ENCODE assay signal across 15 mouse cellular contexts in genomic region chr5:129268456-129268855, GRCm38 (mm10).
DNase-seq lines count a peak whose midpoint lies in the region; ATAC-seq and TF ChIP-seq lines count a peak whose summit lies in the region.
"Had no signal": no experiment of that assay in that cellular context is flagged by ENCODE, and none has a peak within 500 bp of the region (broad histone marks: within the 10 kb centered on the region; RNA-seq: fewer than 3 reads in every experiment).

No protein-coding gene starts in this region.

- ATAC-seq in kidney, embryonic 14.5 days (ENCODE audit: low FRiP score, low TSS enrichment), result no peak
- ATAC-seq in forebrain, postnatal 0 days, result peak; percentile 63
- ATAC-seq: intestine, embryonic 15.5 days had no signal

- TF ChIP-seq CTCF in forebrain, postnatal 0 days (IDR thresholded peaks at IDR 0.05; ENCODE audit: low read depth), result no peak

- peak; percentile 23 for DNase-seq in kidney, adult 11 months
- peak; percentile 56 for DNase-seq in brain, adult 2 months (ENCODE audit: low read depth, low spot score)
- peak; percentile 59 for DNase-seq in forebrain, postnatal 0 days
- DNase-seq in layer of hippocampus, postnatal 14 days (ENCODE audit: low spot score in 2 of 2), result peak; percentile 11 to 29
- DNase-seq in cerebellum, postnatal 36 days, result no peak
- DNase-seq in ovary, postnatal 14 days (ENCODE audit: low spot score), result no peak
- DNase-seq: cerebellum, postnatal 10 days; gastrocnemius, postnatal 25 days; left cerebral cortex, postnatal 4 days; thymus, postnatal 14 days had no signal

- H3K4me3 ChIP-seq in kidney, embryonic 14.5 days (ENCODE audit: low read length), result no peak overlapping the region
- H3K4me3 ChIP-seq in forebrain, postnatal 0 days (ENCODE audit: low read depth, low read length), result no peak overlapping the region
- H3K4me3 ChIP-seq: heart, embryonic 15.5 days; intestine, embryonic 15.5 days; lung, embryonic 15.5 days; midbrain, embryonic 12.5 days had no signal

- H3K36me3 ChIP-seq in kidney, embryonic 14.5 days (ENCODE audit: control insufficient read depth, insufficient read depth, low read length), result no peaks in the 10 kb centered on the region
- H3K36me3 ChIP-seq in forebrain, postnatal 0 days (ENCODE audit: insufficient read depth), result no peaks in the 10 kb centered on the region
- H3K36me3 ChIP-seq: heart, embryonic 15.5 days; intestine, embryonic 15.5 days; lung, embryonic 15.5 days; midbrain, embryonic 12.5 days had no signal

- no peaks in the 10 kb centered on the region for H3K27me3 ChIP-seq in kidney, embryonic 14.5 days (ENCODE audit: control insufficient read depth, insufficient read depth, low read length)
- H3K27me3 ChIP-seq in forebrain, postnatal 0 days (ENCODE audit: insufficient read depth, low read length), result no peaks in the 10 kb centered on the region
- H3K27me3 ChIP-seq: midbrain, embryonic 12.5 days had no signal

- no peak overlapping the region for H3K9ac ChIP-seq in kidney, embryonic 14.5 days (ENCODE audit: low read depth, low read length)
- H3K9ac ChIP-seq in forebrain, postnatal 0 days, result no peak overlapping the region
- H3K9ac ChIP-seq: heart, embryonic 15.5 days; intestine, embryonic 15.5 days; lung, embryonic 15.5 days; midbrain, embryonic 12.5 days had no signal

- H3K4me2 ChIP-seq in kidney, embryonic 14.5 days (replicated peaks; ENCODE audit: low read depth, low read length), result no peak overlapping the region
- H3K4me2 ChIP-seq in forebrain, postnatal 0 days (ENCODE audit: low read depth), result no peak overlapping the region
- H3K4me2 ChIP-seq: heart, embryonic 15.5 days; intestine, embryonic 15.5 days; lung, embryonic 15.5 days; midbrain, embryonic 12.5 days had no signal

- no peaks in the 10 kb centered on the region for H3K9me3 ChIP-seq in kidney, embryonic 14.5 days (ENCODE audit: control insufficient read depth, low read length)
- no peaks in the 10 kb centered on the region for H3K9me3 ChIP-seq in forebrain, postnatal 0 days (ENCODE audit: low read length)
- H3K9me3 ChIP-seq: heart, embryonic 15.5 days; intestine, embryonic 15.5 days; lung, embryonic 15.5 days; midbrain, embryonic 12.5 days had no signal

- H3K27ac ChIP-seq in kidney, embryonic 14.5 days (ENCODE audit: low read depth, low read length), result no peak overlapping the region
- H3K27ac ChIP-seq in forebrain, postnatal 0 days (ENCODE audit: low read depth, low read length), result peak overlapping the region; percentile 48
- H3K27ac ChIP-seq: heart, embryonic 15.5 days; intestine, embryonic 15.5 days; lung, embryonic 15.5 days; midbrain, embryonic 12.5 days had no signal

- WGBS in kidney, embryonic 14.5 days, result 14% methylated on average over 9 of the region's 9 CpGs
- WGBS in forebrain, postnatal 0 days, result 49% methylated on average over 9 of the region's 9 CpGs

- no peaks in the 10 kb centered on the region for H3K4me1 ChIP-seq in kidney, embryonic 14.5 days (ENCODE audit: control insufficient read depth, insufficient read depth, low read length)
- H3K4me1 ChIP-seq in forebrain, postnatal 0 days (ENCODE audit: insufficient read depth), result 0 out of 2 replicates have a peak, but pooled peaks cover 4% of the 10 kb centered on the region
- H3K4me1 ChIP-seq: heart, embryonic 15.5 days; intestine, embryonic 15.5 days; lung, embryonic 15.5 days; midbrain, embryonic 12.5 days had no signal

Comparison
In these comparisons a context has a peak if more than half of its experiments do, and no peak if none do; other contexts are left out.
1. DNase-seq: peak in kidney, adult 11 months (single experiment), brain, adult 2 months (single experiment), forebrain, postnatal 0 days (single experiment) and layer of hippocampus, postnatal 14 days (2 of 2); none in cerebellum, postnatal 36 days (0 of 2) and ovary, postnatal 14 days (single experiment).